ENCODE assay signal across 11 mouse cellular contexts in genomic region chr9:27781994-27782337, GRCm38 (mm10). TPM values are rescaled to one million over a fixed set of nuclear protein-coding genes. Genes with fewer than 3 reads are reported as not detected.
DNase-seq lines count a peak whose midpoint lies in the region; ATAC-seq and TF ChIP-seq lines count a peak whose summit lies in the region.
"Had no signal": no experiment of that assay in that cellular context is flagged by ENCODE, and none has a peak within 500 bp of the region (broad histone marks: within the 10 kb centered on the region; RNA-seq: fewer than 3 reads in every experiment).

No protein-coding gene starts in this region.

- H3K4me1 ChIP-seq in hindbrain, embryonic 12.5 days: peaks cover 11% of the 10 kb centered on the region
- H3K4me1 ChIP-seq in midbrain, postnatal 0 days (ENCODE audit: insufficient read depth, low read length): no peaks in the 10 kb centered on the region; the same call in 1 of the 2 replicates

- no peak overlapping the region for H3K4me3 ChIP-seq in hindbrain, embryonic 12.5 days
- no peak overlapping the region for H3K4me3 ChIP-seq in midbrain, postnatal 0 days (ENCODE audit: low read depth, low read length)

- no peaks in the 10 kb centered on the region for H3K36me3 ChIP-seq in hindbrain, embryonic 12.5 days
- no peaks in the 10 kb centered on the region for H3K36me3 ChIP-seq in midbrain, postnatal 0 days (ENCODE audit: insufficient read depth, low read length)
- H3K36me3 ChIP-seq: G1E had no signal

- peak; percentile 42 for DNase-seq in ES-CJ7 (ENCODE audit: low read depth, low spot score)
- DNase-seq in brain, embryonic 14.5 days (ENCODE audit: low read depth): peak; percentile 68
- DNase-seq in midbrain, postnatal 0 days (ENCODE audit: low spot score): peak; percentile 42
- DNase-seq in adipocyte (ENCODE audit: low spot score): no peak
- no peak for DNase-seq in left cerebral cortex, postnatal 25 days (ENCODE audit: low spot score in 2 of 2)
- DNase-seq in heart, adult 8-10 months (ENCODE audit: low spot score): no peak
- DNase-seq: gastrocnemius, postnatal 10 days had no signal

- no peaks in the 10 kb centered on the region for H3K9me3 ChIP-seq in hindbrain, embryonic 12.5 days (replicated peaks)
- no peaks in the 10 kb centered on the region for H3K9me3 ChIP-seq in midbrain, postnatal 0 days (ENCODE audit: low read length)
- H3K9me3 ChIP-seq: G1E had no signal

- 0% methylated on average over 1 of the region's 1 CpGs for WGBS in hindbrain, embryonic 12.5 days
- 0% methylated on average over 1 of the region's 1 CpGs for WGBS in midbrain, postnatal 0 days

- intact Hi-C loops in left cerebral cortex, postnatal 25 days (cut with DNase I): no loop called here

- TF ChIP-seq POLR2A in brain, embryonic 14.5 days (IDR thresholded peaks at IDR 0.05; ENCODE audit: borderline replicate concordance, extremely low read depth, insufficient read depth, insufficient read length, poor library complexity, severe bottlenecking): no peak

- TF ChIP-seq CTCF in brain, embryonic 14.5 days (IDR thresholded peaks at IDR 0.05; ENCODE audit: borderline replicate concordance, extremely low read depth, insufficient read depth, insufficient read length): no peak; the same call in 1 of the 2 replicates
- peak; percentile 22 for TF ChIP-seq CTCF in midbrain, postnatal 0 days (IDR thresholded peaks at IDR 0.05)

- H3K27ac ChIP-seq in hindbrain, embryonic 12.5 days: 0 out of 2 replicates have a peak overlapping the region, but pooled peaks have one; percentile 45
- H3K27ac ChIP-seq in midbrain, postnatal 0 days (ENCODE audit: low read depth, low read length): no peak overlapping the region

- H3K27me3 ChIP-seq in hindbrain, embryonic 12.5 days: no peaks in the 10 kb centered on the region
- no peaks in the 10 kb centered on the region for H3K27me3 ChIP-seq in midbrain, postnatal 0 days (ENCODE audit: insufficient read depth, low read length)

- H3K4me2 ChIP-seq in hindbrain, embryonic 12.5 days (replicated peaks): no peak overlapping the region
- no peak overlapping the region for H3K4me2 ChIP-seq in midbrain, postnatal 0 days (ENCODE audit: low read depth, low read length, poor library complexity, severe bottlenecking)

- ATAC-seq in hindbrain, embryonic 12.5 days (ENCODE audit: low FRiP score): peak; percentile 91
- no peak for ATAC-seq in midbrain, postnatal 0 days (ENCODE audit: low FRiP score)
- ATAC-seq: lung, postnatal 0 days had no signal

- H3K9ac ChIP-seq in hindbrain, embryonic 12.5 days: no peak overlapping the region
- no peak overlapping the region for H3K9ac ChIP-seq in midbrain, postnatal 0 days (replicated peaks; ENCODE audit: low read length, poor library complexity, severe bottlenecking)

RNA-seq across cellular contexts. Expression of gene Opcml, which starts 8.6 kb away (rescaled TPM):
- 13.0 and 22.0 TPM in 2 replicates for polyA plus RNA-seq in brain, embryonic 14.5 days (2012; rRNA removed)
- 10.6 and 10.8 TPM in 2 replicates for polyA plus RNA-seq in hindbrain, embryonic 12.5 days (2016; fragmentation: Nextera tagmentation; extraction: Ambion mirVana)
- 128 and 159 TPM in 2 replicates for total RNA-seq in midbrain, postnatal 0 days (2014; rRNA removed)
- polyA plus RNA-seq in midbrain, postnatal 0 days (2015; fragmentation: Nextera tagmentation; extraction: Ambion mirVana): 51.5 and 71.2 TPM in 2 replicates
- total RNA-seq in left cerebral cortex, postnatal 25 days (2021): 100 to 1,000 TPM; 272 to 283 TPM
- total RNA-seq in heart, adult 8-10 months (2022): 1 to 10 TPM in 3 of 4 experiments, under 1 TPM in 1; 0.87 to 1.2 (median 1.1) TPM
- total RNA-seq: hematopoietic stem cell, adult 5-6 weeks had no signal
- polyA plus RNA-seq: G1E had no signal

Comparison
In these comparisons a context has a peak if more than half of its experiments do, and no peak if none do; other contexts are left out.
1. DNase-seq: peak in ES-CJ7 (single experiment), brain, embryonic 14.5 days (single experiment) and midbrain, postnatal 0 days (single experiment); none in adipocyte (single experiment), left cerebral cortex, postnatal 25 days (0 of 2) and heart, adult 8-10 months (single experiment).
2. RNA of gene Opcml, which starts 8.6 kb away (total RNA-seq): 272 to 283 TPM in left cerebral cortex, postnatal 25 days and 128 to 159 TPM in midbrain, postnatal 0 days; 0.87 to 1.2 TPM in heart, adult 8-10 months; every median in the first group is over 10 times any median in the second.